Mouse (Mus musculus) spleen, adult 2 months (tissue): ENCODE results near the gene Cyp27a1. TPM values are rescaled to one million over a fixed set of nuclear protein-coding genes. Genes with fewer than 3 reads are reported as not detected.
A peak's percentile ranks its signal among the peaks of the same experiment; 100 is the strongest.

Experiments used
- DNase-seq, 2 experiments: peaks; one replicate each; pipeline versions ENCODE4 v3.0.0 to v3.0.0-alpha.2; 2012 to 2021; ENCODE audit warnings: low spot score in 2 of 2, low read depth in 1 of 2
- H3K27ac ChIP-seq: fragments of 200-500 bp; 2 replicates; pipeline ENCODE4 v1.5.1; 2012; ENCODE audit warnings: low read length, inconsistent platforms; ENCODE audit not compliant: insufficient read depth
- H3K27me3 ChIP-seq: fragments of 200-500 bp; 2 replicates; pipeline ENCODE4 v1.6.1; 2012; ENCODE audit warnings: mild to moderate bottlenecking, moderate library complexity, low read length, inconsistent platforms; ENCODE audit not compliant: control insufficient read depth, insufficient read depth
- H3K36me3 ChIP-seq: fragments of 200-500 bp; 2 replicates; pipeline ENCODE4 v1.6.1; 2012; ENCODE audit warnings: mild to moderate bottlenecking, low read length, inconsistent platforms; ENCODE audit not compliant: control insufficient read depth, insufficient read depth
- H3K4me1 ChIP-seq: fragments of 200-500 bp; 2 replicates; pipeline ENCODE4 v1.6.1; 2011; ENCODE audit warnings: inconsistent platforms; ENCODE audit not compliant: control insufficient read depth, insufficient read depth, insufficient read length
- H3K4me3 ChIP-seq: fragments of 200-500 bp; 2 replicates; pipeline ENCODE4 v1.5.1; 2011; ENCODE audit warnings: mild to moderate bottlenecking, inconsistent platforms; ENCODE audit not compliant: insufficient read depth, insufficient read length; ENCODE audit errors: extremely low read depth
- CTCF ChIP-seq: fragments of 200-500 bp; IDR thresholded peaks from 2 replicates; pipeline ENCODE4 v1.5.1; 2011; ENCODE audit warnings: mild to moderate bottlenecking, inconsistent platforms; ENCODE audit not compliant: insufficient read depth, insufficient read length, insufficient replicate concordance; ENCODE audit errors: extremely low read depth
- POLR2A ChIP-seq: fragments of 200-500 bp; IDR thresholded peaks from 2 replicates; pipeline ENCODE4 v1.6.1; 2011; ENCODE audit warnings: low read depth, low read length, inconsistent platforms
- WGBS: fragments of 180-500 bp; shearing (Covaris S2); methylation state at CpG from one replicate; pipeline ENCODE4 v1.1.7; 2018; 5-methylcytosine and 5-hydroxymethylcytosine counted together
- polyA plus RNA-seq: library from polyadenylated mRNA; depleted of rRNA; stranded (reverse); fragments of >200 nt; gene quantifications from 2 replicates; pipeline ENCODE4 v1.2.3, GENCODE M21; 2012

The Cyp27a1 gene
- polyA plus RNA-seq, 1 experiment, result 25.0 TPM

- no peak overlapping the region for H3K27ac ChIP-seq
- no peak for TF ChIP-seq POLR2A
- TF ChIP-seq CTCF, result no peak
- H3K27me3 ChIP-seq, result no peaks in the 10 kb centered on the region
- no peak overlapping the region for H3K4me3 ChIP-seq
- H3K36me3 ChIP-seq, result peaks cover 14% of the 10 kb centered on the region
- 88% methylated on average over 8 of the region's 8 CpGs for WGBS
- no peaks in the 10 kb centered on the region for H3K4me1 ChIP-seq
- DNase-seq, result no peak
Measured at GRCm38 (mm10) chr1:74693891-74694583, 19.3 kb upstream of the Cyp27a1 start.

DNA sequence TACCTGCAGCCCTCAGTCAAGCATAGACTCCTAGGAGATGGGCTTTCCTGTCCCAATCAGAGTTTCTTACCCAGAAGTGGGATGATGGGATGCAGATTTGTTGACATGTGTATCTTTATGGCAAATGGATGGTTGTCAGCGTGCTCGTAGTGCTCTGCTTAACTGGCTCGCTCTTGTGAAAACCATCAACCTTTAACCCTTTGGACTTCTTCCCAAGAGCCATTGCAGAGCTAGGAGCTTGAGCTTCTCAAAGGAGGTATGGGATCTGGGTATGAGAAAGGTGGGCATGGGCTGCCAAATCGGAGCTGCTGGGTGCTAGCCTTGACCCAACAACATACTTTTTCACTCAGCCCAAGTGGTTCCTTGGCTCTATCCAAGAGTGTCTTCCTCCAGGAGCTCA is 17.5 kb upstream of the Cyp27a1 start:
- 96% methylated on average over 4 of the region's 4 CpGs for WGBS
- Histone ChIP-seq H3K4me3 (no peak overlapping the region), H3K27me3 (no peaks in the 10 kb centered on the region), H3K4me1 (no peaks in the 10 kb centered on the region), H3K36me3 (peaks cover 6% of the 10 kb centered on the region), H3K27ac (no peak overlapping the region)
- TF ChIP-seq POLR2A (no peak), CTCF (no peak)
- DNase-seq, result no peak

DNA sequence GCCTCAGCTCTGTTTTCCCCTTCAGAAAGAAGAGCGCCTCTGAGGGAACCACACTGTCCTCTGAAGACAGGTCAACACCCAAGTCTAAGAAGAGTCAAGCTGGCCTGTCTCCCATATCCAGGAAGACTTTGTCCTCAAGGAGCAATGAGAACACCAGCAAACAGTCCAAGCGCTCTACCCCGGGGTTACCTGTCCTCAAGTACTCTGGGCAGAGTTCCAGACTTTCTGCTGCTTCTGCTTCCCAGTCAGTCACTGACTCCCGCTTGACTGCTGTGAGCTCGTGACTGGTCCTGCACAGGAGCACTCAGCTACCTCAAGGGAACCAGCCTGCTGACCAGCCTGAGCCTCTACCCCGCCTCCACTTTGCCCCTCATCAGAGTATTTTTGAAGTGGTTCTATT is 16.0 kb upstream of the Cyp27a1 start:
- H3K27me3 ChIP-seq, result no peaks in the 10 kb centered on the region
- no peak overlapping the region for H3K27ac ChIP-seq
- 98% methylated on average over 6 of the region's 6 CpGs for WGBS
- H3K4me3 ChIP-seq, result no peak overlapping the region
- DNase-seq, result no peak
- peaks cover 6% of the 10 kb centered on the region for H3K36me3 ChIP-seq
- H3K4me1 ChIP-seq, result no peaks in the 10 kb centered on the region; the same call in 1 of the 2 replicates
- TF ChIP-seq POLR2A (no peak), CTCF (no peak)

DNA sequence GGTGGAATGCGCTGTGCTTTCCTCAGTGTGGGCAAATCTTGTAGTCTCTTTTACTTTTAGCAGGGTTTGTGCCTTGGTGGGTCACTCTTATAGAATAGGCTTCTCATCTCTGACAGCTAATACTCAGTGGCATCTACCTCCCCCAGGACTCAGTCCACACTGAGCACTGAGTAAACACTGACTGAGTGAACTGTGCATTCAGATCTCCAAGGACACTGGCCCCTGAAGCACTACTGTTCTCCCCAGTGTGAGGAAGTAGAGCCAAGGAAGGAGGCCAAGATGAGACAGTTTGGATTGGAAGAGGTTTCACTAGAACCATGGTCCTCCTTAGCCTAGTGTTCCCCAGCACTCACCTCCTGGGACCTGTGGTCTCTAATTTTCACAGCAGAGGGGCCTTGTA is 15.0 kb upstream of the Cyp27a1 start:
- Histone ChIP-seq H3K27ac (no peak overlapping the region), H3K4me1 (peaks cover 3% of the 10 kb centered on the region; the same call in 1 of the 2 replicates), H3K4me3 (no peak overlapping the region), H3K27me3 (no peaks in the 10 kb centered on the region), H3K36me3 (peaks cover 6% of the 10 kb centered on the region)
- TF ChIP-seq CTCF (no peak), POLR2A (no peak)
- no peak for DNase-seq
- WGBS, result 91% methylated on average over 1 of the region's 1 CpGs

DNA sequence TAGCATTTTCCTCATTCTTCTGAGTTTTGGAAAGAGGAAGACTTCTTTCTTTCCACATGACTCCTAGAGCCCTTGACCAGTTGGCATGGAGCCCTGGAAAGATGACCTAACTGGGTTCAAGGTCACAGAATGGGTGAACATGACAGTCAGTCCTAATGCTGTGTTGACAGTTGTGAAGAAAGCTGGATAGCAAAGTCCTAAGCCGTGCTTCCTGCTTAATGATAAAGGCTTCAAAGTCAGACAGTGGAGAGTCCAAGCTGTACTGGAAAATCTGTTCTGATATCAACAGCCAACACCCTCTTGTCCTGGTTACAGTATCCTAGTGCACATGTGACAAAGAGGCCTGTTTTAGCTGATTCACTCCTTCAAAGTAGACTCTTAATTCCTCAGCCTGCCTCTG is 14.6 kb upstream of the Cyp27a1 start:
- Histone ChIP-seq H3K4me1 (peaks cover 3% of the 10 kb centered on the region; the same call in 1 of the 2 replicates), H3K27ac (no peak overlapping the region), H3K36me3 (peaks cover 6% of the 10 kb centered on the region), H3K27me3 (no peaks in the 10 kb centered on the region), H3K4me3 (no peak overlapping the region)
- TF ChIP-seq CTCF, result no peak
- TF ChIP-seq POLR2A, result no peak
- WGBS, result 82% methylated on average over 1 of the region's 1 CpGs
- DNase-seq, result no peak

GRCm38 (mm10) chr1:74702142-74702553 is 11.2 kb upstream of the Cyp27a1 start:
- DNase-seq, result peak in 1 of 2 experiments; percentile 11
- TF ChIP-seq POLR2A, result no peak
- TF ChIP-seq CTCF, result no peak
- 22% methylated on average over 6 of the region's 6 CpGs for WGBS
- H3K4me1 ChIP-seq, result peaks cover 3% of the 10 kb centered on the region; the same call in 1 of the 2 replicates
- H3K27ac ChIP-seq, result peak overlapping the region; percentile 7; the same call in 1 of the 2 replicates
- no peaks in the 10 kb centered on the region for H3K27me3 ChIP-seq
- H3K36me3 ChIP-seq, result peaks cover 4% of the 10 kb centered on the region
- H3K4me3 ChIP-seq, result no peak overlapping the region

DNA sequence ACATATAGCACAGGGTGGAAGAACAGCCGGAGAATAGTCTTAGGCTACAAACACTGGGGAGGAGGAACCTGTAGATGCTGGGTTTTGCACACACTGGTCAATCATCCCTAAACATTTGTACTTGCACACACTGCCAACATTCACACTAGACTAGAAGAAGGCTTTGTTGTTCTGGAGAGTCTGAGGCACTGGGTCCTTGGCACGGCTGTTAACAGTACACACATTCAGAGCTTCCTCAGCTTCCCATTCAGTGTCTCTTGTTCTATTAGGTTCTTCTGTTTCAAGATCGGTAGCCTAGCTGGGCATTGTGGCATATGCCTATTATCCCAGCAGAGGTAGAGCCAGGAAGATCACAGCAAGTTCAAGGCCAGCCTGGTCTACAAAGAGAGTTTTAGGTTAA is 9.2 kb upstream of the Cyp27a1 start:
- no peak for DNase-seq
- Histone ChIP-seq H3K27me3 (no peaks in the 10 kb centered on the region), H3K4me3 (no peak overlapping the region), H3K4me1 (peaks cover 3% of the 10 kb centered on the region; the same call in 1 of the 2 replicates), H3K27ac (no peak overlapping the region), H3K36me3 (no peaks in the 10 kb centered on the region)
- WGBS, result 94% methylated on average over 3 of the region's 3 CpGs
- TF ChIP-seq CTCF, result no peak
- TF ChIP-seq POLR2A, result no peak
